Mouse (Mus musculus) lung, adult 2 months (tissue): ENCODE measurements around the gene Nkx2-2. TPM values are rescaled to one million over a fixed set of nuclear protein-coding genes. Genes with fewer than 3 reads are reported as not detected.

Experiments
- DNase-seq: peaks from one replicate; pipeline ENCODE4 v3.0.0; 2022
- H3K4me1 ChIP-seq: fragments of 200-500 bp; 2 replicates; pipeline ENCODE4 v1.6.1; 2011; ENCODE audit warnings: low read length; ENCODE audit not compliant: control insufficient read depth, insufficient read depth
- H3K4me3 ChIP-seq: fragments of 200-500 bp; replicated peaks from 2 replicates; pipeline ENCODE3; 2011; ENCODE audit warnings: low read depth, mild to moderate bottlenecking, control low read depth, low read length; ENCODE audit errors: extremely low read depth
- CTCF ChIP-seq: fragments of 200-500 bp; IDR thresholded peaks from 2 replicates; pipeline ENCODE4 v1.5.1; 2011; ENCODE audit warnings: mild to moderate bottlenecking, low read length, control low read depth; ENCODE audit not compliant: insufficient read depth
- POLR2A ChIP-seq: fragments of 200-500 bp; IDR thresholded peaks from 2 replicates; pipeline ENCODE4 v1.6.1; 2011; ENCODE audit warnings: low read depth, mild to moderate bottlenecking, control low read depth, low read length, borderline replicate concordance; ENCODE audit errors: extremely low read depth
- WGBS: fragments of 180-500 bp; shearing (Covaris S2); methylation state at CpG from one replicate; pipeline ENCODE4 v1.1.7; 2018; 5-methylcytosine and 5-hydroxymethylcytosine counted together
- polyA plus RNA-seq: library from polyadenylated mRNA; depleted of rRNA; stranded (reverse); fragments of >200 nt; gene quantifications from 2 replicates; pipeline ENCODE4 v1.2.3, GENCODE M21; 2012; rRNA removed

Nkx2-2 gene
- polyA plus RNA-seq, 1 experiment = not detected

- TF ChIP-seq POLR2A (no peak), CTCF (no peak)
- no peak overlapping the region for H3K4me3 ChIP-seq
- 93% methylated on average over 3 of the region's 3 CpGs for WGBS
- no peaks in the 10 kb centered on the region for H3K4me1 ChIP-seq
- no peak for DNase-seq
Observed at GRCm38 (mm10) chr2:147165376-147165775, 28.7 kb downstream of the Nkx2-2 start.

- Histone ChIP-seq H3K4me3 (no peak overlapping the region), H3K4me1 (no peaks in the 10 kb centered on the region)
- TF ChIP-seq CTCF = no peak
- TF ChIP-seq POLR2A = no peak
- DNase-seq = no peak
- WGBS = 35% methylated on average over 2 of the region's 2 CpGs
Observed at GRCm38 (mm10) chr2:147152543-147152942, 41.5 kb downstream of the Nkx2-2 start.

Other genes starting within 250 kb of the Nkx2-2 start
- gene Xrn2, start 181.2 kb downstream of the Nkx2-2 start, polyA plus RNA-seq = 16.9 and 30.0 TPM in 2 replicates
- gene Nkx2-4, start 108.8 kb downstream of the Nkx2-2 start, polyA plus RNA-seq = 0.06 TPM in 1 of 2 replicates, not detected in the other
- 0.06 and 0.09 TPM in 2 replicates for gene Pax1, start 167.7 kb upstream of the Nkx2-2 start, polyA plus RNA-seq